In genomic region chr13:94769155-94769470, GRCm38 (mm10) we compare ENCODE assay signal across 22 mouse cellular contexts. TPM values are rescaled to one million over a fixed set of nuclear protein-coding genes. Genes with fewer than 3 reads are reported as not detected.
DNase-seq lines count a peak whose midpoint lies in the region; ATAC-seq and TF ChIP-seq lines count a peak whose summit lies in the region.
"Had no signal": no experiment of that assay in that cellular context is flagged by ENCODE, and none has a peak within 500 bp of the region (broad histone marks: within the 10 kb centered on the region; RNA-seq: fewer than 3 reads in every experiment).

No protein-coding gene starts in this region.

- peak overlapping the region; percentile 37 for H3K4me2 ChIP-seq in heart, embryonic 11.5 days
- no peak overlapping the region for H3K4me2 ChIP-seq in heart, postnatal 0 days (ENCODE audit: low read depth, low read length)
- peak overlapping the region; percentile 33 for H3K4me2 ChIP-seq in intestine, embryonic 15.5 days (replicated peaks)
- H3K4me2 ChIP-seq in stomach, embryonic 15.5 days: no peak overlapping the region
- H3K4me2 ChIP-seq: hindbrain, embryonic 15.5 days; kidney, embryonic 15.5 days; limb, embryonic 15.5 days; midbrain, embryonic 11.5 days had no signal

- 21% methylated on average over 6 of the region's 6 CpGs for WGBS in heart, embryonic 11.5 days (ENCODE audit: insufficient replicate concordance)
- WGBS in heart, postnatal 0 days: 15% methylated on average over 6 of the region's 6 CpGs
- WGBS in intestine, embryonic 15.5 days: 43% methylated on average over 6 of the region's 6 CpGs
- 46% methylated on average over 6 of the region's 6 CpGs for WGBS in stomach, embryonic 15.5 days

- no peak for TF ChIP-seq CTCF in heart, postnatal 0 days (IDR thresholded peaks at IDR 0.05; ENCODE audit: low read depth)

- no peaks in the 10 kb centered on the region for H3K27me3 ChIP-seq in heart, embryonic 11.5 days (ENCODE audit: control insufficient read depth, insufficient read depth, low read length)
- H3K27me3 ChIP-seq in heart, postnatal 0 days (ENCODE audit: control insufficient read depth, insufficient read depth, low read length): no peaks in the 10 kb centered on the region
- H3K27me3 ChIP-seq in intestine, embryonic 15.5 days (replicated peaks): no peaks in the 10 kb centered on the region
- no peaks in the 10 kb centered on the region for H3K27me3 ChIP-seq in stomach, embryonic 15.5 days (replicated peaks)
- H3K27me3 ChIP-seq: kidney, embryonic 15.5 days; limb, embryonic 15.5 days had no signal

- peak; percentile 72; the same call in 1 of the 2 replicates for ATAC-seq in heart, embryonic 11.5 days (replicated peaks; ENCODE audit: insufficient number of reproducible peaks, low FRiP score, low TSS enrichment)
- peak; percentile 84; the same call in 1 of the 2 replicates for ATAC-seq in heart, postnatal 0 days (ENCODE audit: insufficient read depth, low read depth)
- peak; percentile 94 for ATAC-seq in intestine, embryonic 15.5 days
- peak; percentile 14; the same call in 1 of the 2 replicates for ATAC-seq in stomach, embryonic 15.5 days (ENCODE audit: insufficient read depth, low FRiP score, low read depth)
- ATAC-seq: forebrain, postnatal 0 days; Patski had no signal

- 0 out of 2 replicates have a peak overlapping the region, but pooled peaks have one; percentile 10 for H3K9ac ChIP-seq in heart, embryonic 11.5 days (ENCODE audit: low read depth, low read length)
- H3K9ac ChIP-seq in heart, postnatal 0 days (replicated peaks; ENCODE audit: low read depth, low read length): no peak overlapping the region
- no peak overlapping the region for H3K9ac ChIP-seq in intestine, embryonic 15.5 days
- no peak overlapping the region for H3K9ac ChIP-seq in stomach, embryonic 15.5 days
- H3K9ac ChIP-seq: forebrain, postnatal 0 days; hindbrain, embryonic 15.5 days; kidney, embryonic 15.5 days; limb, embryonic 15.5 days had no signal

- H3K9me3 ChIP-seq in heart, embryonic 11.5 days (replicated peaks; ENCODE audit: control insufficient read depth, low read length): no peaks in the 10 kb centered on the region
- H3K9me3 ChIP-seq in heart, postnatal 0 days (replicated peaks; ENCODE audit: control insufficient read depth, low read length): no peaks in the 10 kb centered on the region
- H3K9me3 ChIP-seq in intestine, embryonic 15.5 days: no peaks in the 10 kb centered on the region
- no peaks in the 10 kb centered on the region for H3K9me3 ChIP-seq in stomach, embryonic 15.5 days
- H3K9me3 ChIP-seq: G1E; hindbrain, embryonic 15.5 days; kidney, embryonic 15.5 days; limb, embryonic 15.5 days had no signal

- H3K4me3 ChIP-seq in heart, embryonic 11.5 days (ENCODE audit: low read depth, low read length): no peak overlapping the region
- H3K4me3 ChIP-seq in heart, postnatal 0 days (ENCODE audit: low read depth, low read length): no peak overlapping the region
- no peak overlapping the region for H3K4me3 ChIP-seq in intestine, embryonic 15.5 days (replicated peaks)
- no peak overlapping the region for H3K4me3 ChIP-seq in stomach, embryonic 15.5 days (replicated peaks)
- H3K4me3 ChIP-seq: hindbrain, embryonic 15.5 days; kidney, embryonic 15.5 days; limb, embryonic 15.5 days had no signal

- H3K36me3 ChIP-seq in heart, embryonic 11.5 days (ENCODE audit: control insufficient read depth, insufficient read depth, low read length): no peaks in the 10 kb centered on the region
- no peaks in the 10 kb centered on the region for H3K36me3 ChIP-seq in heart, postnatal 0 days (replicated peaks; ENCODE audit: control insufficient read depth, insufficient read depth, low read length)
- H3K36me3 ChIP-seq in intestine, embryonic 15.5 days: no peaks in the 10 kb centered on the region
- H3K36me3 ChIP-seq in stomach, embryonic 15.5 days: no peaks in the 10 kb centered on the region
- H3K36me3 ChIP-seq: G1E; hindbrain, embryonic 15.5 days; kidney, embryonic 15.5 days; limb, embryonic 15.5 days had no signal

- peak overlapping the region; percentile 77 for H3K27ac ChIP-seq in heart, embryonic 11.5 days (ENCODE audit: low read depth, low read length)
- H3K27ac ChIP-seq in heart, postnatal 0 days (ENCODE audit: low read depth): peak overlapping the region; percentile 40
- H3K27ac ChIP-seq in intestine, embryonic 15.5 days: peak overlapping the region; percentile 59; the same call in 1 of the 2 replicates
- no peak overlapping the region for H3K27ac ChIP-seq in stomach, embryonic 15.5 days
- H3K27ac ChIP-seq: hindbrain, embryonic 15.5 days; kidney, embryonic 15.5 days; limb, embryonic 15.5 days had no signal

- DNase-seq in heart, adult 11 months: no peak
- DNase-seq in heart, postnatal 0 days (ENCODE audit: low spot score): no peak
- DNase-seq in heart, adult 18-20 months: no peak
- DNase-seq in retina, embryonic 14.5 days (ENCODE audit: low spot score): no peak
- DNase-seq: adrenal gland, postnatal 36 days; cerebellum, adult 9-10 months; forebrain, postnatal 0 days; gastrocnemius, postnatal 25 days; heart, postnatal 14 days; kidney, adult 11 months; kidney, postnatal 36 days; lung, adult 18-20 months; lung, postnatal 10 days had no signal

- no peak for TF ChIP-seq EP300 in heart, postnatal 0 days (IDR thresholded peaks at IDR 0.05; ENCODE audit: low read depth)

- H3K4me1 ChIP-seq in heart, embryonic 11.5 days (ENCODE audit: control insufficient read depth, insufficient read depth, low read length): peaks cover 15% of the 10 kb centered on the region
- H3K4me1 ChIP-seq in heart, postnatal 0 days (ENCODE audit: control insufficient read depth, insufficient read depth): peaks cover 6% of the 10 kb centered on the region; the same call in 1 of the 2 replicates
- no peaks in the 10 kb centered on the region for H3K4me1 ChIP-seq in intestine, embryonic 15.5 days (replicated peaks)
- 0 out of 2 replicates have a peak, but pooled peaks cover 3% of the 10 kb centered on the region for H3K4me1 ChIP-seq in stomach, embryonic 15.5 days
- H3K4me1 ChIP-seq: hindbrain, embryonic 15.5 days; kidney, embryonic 15.5 days; limb, embryonic 15.5 days had no signal

RNA-seq across cellular contexts. Expression of gene Tbca, which starts 19.6 kb away (rescaled TPM):
- polyA plus RNA-seq in heart, embryonic 11.5 days (2014; fragmentation: Nextera tagmentation; extraction: Ambion mirVana): 258 and 260 TPM in 2 replicates
- total RNA-seq in heart, postnatal 0 days (2014; rRNA removed; ENCODE audit: low replicate concordance): 42.9 and 110 TPM in 2 replicates
- 221 and 238 TPM in 2 replicates for polyA plus RNA-seq in heart, postnatal 0 days (2015; fragmentation: Nextera tagmentation; extraction: Ambion mirVana)
- 100 to 1,000 TPM; 121 to 129 TPM for total RNA-seq in heart, adult 18-20 months (2021)
- polyA plus RNA-seq in intestine, embryonic 15.5 days (2015; fragmentation: Nextera tagmentation; extraction: Ambion mirVana): 227 and 241 TPM in 2 replicates
- polyA plus RNA-seq in stomach, embryonic 15.5 days (2015; fragmentation: Nextera tagmentation; extraction: Ambion mirVana): 242 and 245 TPM in 2 replicates

Comparison
In these comparisons a context has a peak if more than half of its experiments do, and no peak if none do; other contexts are left out.
1. H3K4me2 ChIP-seq: peak in heart, embryonic 11.5 days (single experiment) and intestine, embryonic 15.5 days (single experiment); none in heart, postnatal 0 days (single experiment) and stomach, embryonic 15.5 days (single experiment).
2. ATAC-seq: peak in every context shown above with its lines; median percentile 94 in intestine, embryonic 15.5 days; 84 in heart, postnatal 0 days; 72 in heart, embryonic 11.5 days; 14 in stomach, embryonic 15.5 days.